Mouse (Mus musculus) c-Kit-negative CD71-positive TER-119-positive erythroid progenitor cells, embryonic 14.5 days (primary cell): ENCODE results near the gene Jph4.

ENCODE experiments used
- DNase-seq: peaks from one replicate; pipeline ENCODE4 v3.0.0-alpha.2; 2013; ENCODE audit warnings: low read depth, low spot score

Jph4 gene

DNA sequence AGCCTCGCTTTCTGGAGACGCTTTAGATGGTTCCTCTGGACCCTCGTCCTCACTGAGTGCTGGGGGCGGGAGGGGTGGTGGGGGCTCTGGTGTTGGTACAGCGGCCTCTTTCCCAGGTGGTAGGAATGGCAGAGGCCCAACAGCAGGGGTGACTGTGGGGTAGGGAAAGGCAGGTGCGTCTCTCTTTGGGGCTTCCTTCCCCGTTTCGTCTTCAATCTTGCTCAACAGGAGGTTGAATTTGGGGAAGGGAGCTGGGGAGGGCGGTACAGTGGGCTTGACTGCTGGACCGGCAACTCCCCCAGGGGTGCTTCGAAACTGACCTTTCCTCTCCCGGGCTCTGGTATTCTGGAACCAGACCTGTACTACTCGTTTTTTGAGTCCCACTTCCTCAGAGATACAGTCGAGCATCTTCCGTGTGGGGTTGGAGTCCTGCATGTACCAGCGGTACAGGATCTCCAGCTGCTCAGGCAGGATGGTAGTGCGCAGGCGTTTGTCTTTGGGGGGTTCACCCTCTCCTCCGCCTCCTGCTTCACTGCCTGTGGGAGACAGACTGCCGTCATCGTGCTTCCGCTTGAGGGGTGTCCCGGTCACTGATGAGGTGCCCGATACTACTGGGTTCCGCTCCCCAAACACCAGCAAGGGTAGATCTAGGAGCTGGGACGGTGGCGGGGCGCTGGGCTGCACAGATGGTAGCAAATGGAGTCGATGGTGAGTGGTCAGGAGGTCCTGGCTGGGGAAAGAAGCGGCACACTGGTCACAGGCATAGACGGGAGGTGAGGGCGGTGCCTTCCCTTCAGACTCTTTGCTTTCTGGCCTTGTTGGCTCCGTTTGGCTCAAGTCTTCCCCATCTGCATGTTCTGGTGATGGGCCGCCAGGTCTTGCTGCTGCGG lies 52.0 kb downstream of the Jph4 start:
- DNase-seq: no peak

DNA sequence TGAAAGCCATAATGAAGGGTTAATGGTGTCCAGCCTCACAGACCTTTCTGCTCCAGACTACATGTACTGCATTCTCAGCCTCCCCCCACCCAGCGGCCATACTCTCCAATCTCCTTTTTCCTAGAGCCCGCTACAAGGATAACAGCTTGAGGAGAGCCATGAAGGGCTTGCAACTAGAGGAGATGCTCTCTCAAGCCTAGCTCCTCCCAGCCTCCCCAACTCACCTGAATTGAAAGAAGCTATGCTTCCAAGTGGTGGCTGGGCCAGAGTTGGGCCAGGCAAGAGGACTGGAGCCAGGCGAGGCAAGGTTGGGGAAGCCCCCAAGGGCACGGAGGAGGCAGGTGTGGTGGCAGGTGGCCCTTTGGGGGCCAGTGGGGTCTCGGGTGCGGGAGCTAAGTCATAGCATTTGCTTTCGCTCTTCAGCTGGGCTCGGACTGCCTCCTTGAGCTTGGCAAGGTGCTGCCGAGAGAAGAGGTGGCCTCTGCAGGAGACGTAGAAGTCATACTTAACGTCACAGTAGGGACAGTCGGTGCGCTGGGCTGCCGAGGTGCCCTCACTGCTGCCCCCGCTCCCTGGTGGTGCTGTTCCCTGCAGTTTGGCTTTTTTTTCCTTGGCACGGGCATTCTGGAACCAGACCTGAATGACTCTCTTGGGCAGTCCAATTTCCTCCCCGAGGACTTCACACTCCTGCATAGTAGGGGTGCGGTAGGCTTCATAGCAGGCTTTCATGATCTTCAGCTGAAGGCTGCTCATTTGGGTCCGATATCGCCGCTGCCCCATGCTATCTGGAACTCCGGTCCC lies 53.0 kb downstream of the Jph4 start:
- DNase-seq: no peak

DNA sequence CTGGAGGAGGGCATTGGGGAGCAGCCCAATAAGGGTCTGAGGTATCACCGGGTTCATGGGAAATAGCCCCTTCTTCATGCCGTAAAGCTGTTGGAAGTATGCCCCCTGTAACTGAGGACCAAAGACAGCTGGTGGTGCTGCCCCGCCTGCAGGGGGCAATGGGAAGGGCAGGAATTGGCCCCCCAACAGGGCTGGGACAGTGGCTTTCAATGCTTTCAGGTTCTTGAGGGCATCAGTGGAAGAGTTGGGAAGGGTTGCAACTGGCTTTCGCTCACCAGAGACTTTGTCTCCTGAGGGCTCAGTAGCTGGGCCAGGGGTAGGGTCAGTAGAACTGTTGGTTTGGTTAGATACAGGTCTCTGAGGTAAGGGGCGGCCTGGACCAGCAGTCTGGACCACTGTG lies 53.6 kb downstream of the Jph4 start:
- no peak for DNase-seq

DNA sequence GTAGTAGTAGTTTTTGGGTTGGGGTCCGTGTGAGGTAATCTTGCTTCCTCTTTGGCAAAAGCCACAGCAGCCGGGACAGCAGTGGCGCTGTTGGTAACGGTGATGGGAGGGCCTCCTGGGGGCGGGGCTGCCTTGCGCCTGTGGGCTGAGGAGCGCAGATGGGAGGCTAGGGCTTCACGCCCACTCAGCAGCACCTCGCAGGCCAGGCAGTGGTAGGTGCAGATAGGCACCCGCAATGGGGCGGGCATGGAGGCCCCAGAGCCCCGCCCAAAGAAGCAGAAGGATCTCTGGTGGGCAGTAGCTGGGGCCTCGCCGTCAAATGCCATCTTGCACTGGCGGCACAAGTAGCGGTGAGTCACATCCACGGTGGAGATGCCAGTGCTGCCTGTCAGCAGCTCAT lies 54.1 kb downstream of the Jph4 start:
- DNase-seq: peak; percentile 86

DNA sequence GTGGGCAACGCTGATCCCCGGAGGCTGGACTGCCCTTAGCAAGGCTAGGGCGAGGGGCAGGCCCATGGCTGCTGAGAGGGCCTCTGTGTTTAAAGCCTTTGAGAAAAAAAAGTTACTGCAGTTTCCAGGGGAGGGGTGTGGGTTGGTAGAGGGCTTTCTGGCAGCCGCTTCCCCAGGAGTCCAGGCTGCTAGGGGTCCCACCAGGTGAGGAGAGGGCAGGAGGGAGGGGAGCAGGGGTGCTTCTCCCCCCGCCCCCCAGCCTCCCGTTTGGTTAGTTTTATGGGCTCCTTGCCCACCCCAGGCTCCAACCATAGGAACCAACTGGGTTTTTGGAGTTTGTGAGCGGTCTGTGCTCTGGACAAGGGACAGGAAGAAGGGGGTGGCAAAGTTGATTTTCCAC lies 54.9 kb downstream of the Jph4 start:
- DNase-seq: no peak

DNA sequence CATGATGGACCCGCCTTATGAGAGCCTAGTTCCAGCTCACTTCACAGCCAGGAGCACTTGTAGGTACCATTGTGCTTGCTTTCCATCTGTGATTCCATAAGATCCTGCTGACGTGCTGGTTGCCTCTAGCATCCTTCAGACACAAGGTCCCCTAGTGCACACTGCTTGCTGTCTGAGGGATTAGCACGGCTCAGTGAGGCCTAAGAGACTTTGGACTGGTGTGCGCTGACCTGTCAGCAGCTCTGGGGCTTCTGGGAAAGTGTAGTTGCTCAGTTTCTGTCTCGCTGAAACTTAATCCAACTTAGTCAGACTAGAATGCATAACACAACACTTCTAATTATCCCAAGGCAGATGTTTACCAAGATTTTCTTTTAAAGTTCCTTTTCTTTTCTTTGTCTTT lies 56.8 kb downstream of the Jph4 start:
- no peak for DNase-seq

DNA sequence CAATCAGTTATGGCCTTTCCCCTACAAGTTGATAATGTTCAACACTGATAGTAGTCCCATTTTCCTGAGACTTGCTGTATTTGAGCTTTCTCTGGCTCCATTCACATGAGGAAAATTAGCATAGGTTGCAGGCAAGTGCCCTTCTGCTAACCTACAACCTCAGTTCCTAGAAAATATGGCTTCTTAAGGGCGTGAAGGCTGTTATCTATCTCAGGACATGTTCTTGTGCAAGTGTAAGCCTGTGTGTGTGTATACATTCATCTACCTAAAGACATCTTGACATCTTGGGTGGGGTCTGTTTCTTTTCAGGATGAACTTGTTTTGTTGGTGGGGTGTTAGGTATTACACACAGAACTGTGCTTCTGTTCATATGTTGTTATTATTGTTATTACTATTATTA lies 57.7 kb downstream of the Jph4 start:
- peak; percentile 39 for DNase-seq
